Mouse (Mus musculus): ENCODE results near the gene Mapkapk2. TPM values are rescaled to one million over a fixed set of nuclear protein-coding genes. Genes with fewer than 3 reads are reported as not detected.

Mapkapk2 gene
- total RNA-seq, 2 experiments from 2014 or later, result 33.3 to 38.0 TPM

- ATAC-seq (replicated peaks; ENCODE audit: low FRiP score, poor library complexity, severe bottlenecking), result no peak
These were observed 39.2 kb downstream of the Mapkapk2 start for GRCm38 (mm10) chr1:131058431-131058830.

GRCm38 (mm10) chr1:131054251-131054650 is 43.4 kb downstream of the Mapkapk2 start:
- no peak for ATAC-seq (replicated peaks; ENCODE audit: low FRiP score, poor library complexity, severe bottlenecking)

GRCm38 (mm10) chr1:131053656-131054055 is 44.0 kb downstream of the Mapkapk2 start:
- ATAC-seq (replicated peaks; ENCODE audit: low FRiP score, poor library complexity, severe bottlenecking), result no peak

- no peak for ATAC-seq (replicated peaks; ENCODE audit: low FRiP score, poor library complexity, severe bottlenecking)
These were observed 44.4 kb downstream of the Mapkapk2 start for GRCm38 (mm10) chr1:131053239-131053638.

GRCm38 (mm10) chr1:131051073-131051472 is 46.6 kb downstream of the Mapkapk2 start:
- no peak for ATAC-seq (replicated peaks; ENCODE audit: low FRiP score, poor library complexity, severe bottlenecking)

- no peak for ATAC-seq (replicated peaks; ENCODE audit: low FRiP score, poor library complexity, severe bottlenecking)
These were observed 47.0 kb downstream of the Mapkapk2 start for GRCm38 (mm10) chr1:131050617-131051016.

- ATAC-seq (replicated peaks; ENCODE audit: low FRiP score, poor library complexity, severe bottlenecking), result no peak
These were observed 47.6 kb downstream of the Mapkapk2 start for GRCm38 (mm10) chr1:131050011-131050410.

- no peak for ATAC-seq (replicated peaks; ENCODE audit: low FRiP score, poor library complexity, severe bottlenecking)
These were observed 48.2 kb downstream of the Mapkapk2 start for GRCm38 (mm10) chr1:131049361-131049806.

GRCm38 (mm10) chr1:131048946-131049345 is 48.7 kb downstream of the Mapkapk2 start:
- ATAC-seq (replicated peaks; ENCODE audit: low FRiP score, poor library complexity, severe bottlenecking), result no peak

- ATAC-seq (replicated peaks; ENCODE audit: low FRiP score, poor library complexity, severe bottlenecking), result no peak
These were observed 49.3 kb downstream of the Mapkapk2 start for GRCm38 (mm10) chr1:131048121-131048863.

GRCm38 (mm10) chr1:131046607-131047006 is 51.0 kb downstream of the Mapkapk2 start:
- ATAC-seq (replicated peaks; ENCODE audit: low FRiP score, poor library complexity, severe bottlenecking), result no peak

GRCm38 (mm10) chr1:131045723-131046355 is 51.8 kb downstream of the Mapkapk2 start:
- no peak for ATAC-seq (replicated peaks; ENCODE audit: low FRiP score, poor library complexity, severe bottlenecking)

GRCm38 (mm10) chr1:131043636-131044035 is 54.0 kb downstream of the Mapkapk2 start:
- no peak for ATAC-seq (replicated peaks; ENCODE audit: low FRiP score, poor library complexity, severe bottlenecking)

- no peak for ATAC-seq (replicated peaks; ENCODE audit: low FRiP score, poor library complexity, severe bottlenecking)
These were observed 54.9 kb downstream of the Mapkapk2 start for GRCm38 (mm10) chr1:131042721-131043120.

GRCm38 (mm10) chr1:131042263-131042662 is 55.4 kb downstream of the Mapkapk2 start:
- ATAC-seq (replicated peaks; ENCODE audit: low FRiP score, poor library complexity, severe bottlenecking), result no peak

GRCm38 (mm10) chr1:131039479-131039878 is 58.1 kb downstream of the Mapkapk2 start:
- no peak for ATAC-seq (replicated peaks; ENCODE audit: low FRiP score, poor library complexity, severe bottlenecking)

- no peak for ATAC-seq (replicated peaks; ENCODE audit: low FRiP score, poor library complexity, severe bottlenecking)
These were observed 59.1 kb downstream of the Mapkapk2 start for GRCm38 (mm10) chr1:131038415-131039017.

- ATAC-seq (replicated peaks; ENCODE audit: low FRiP score, poor library complexity, severe bottlenecking), result no peak
These were observed 59.6 kb downstream of the Mapkapk2 start for GRCm38 (mm10) chr1:131038001-131038400.

- no peak for ATAC-seq (replicated peaks; ENCODE audit: low FRiP score, poor library complexity, severe bottlenecking)
These were observed 66.4 kb downstream of the Mapkapk2 start for GRCm38 (mm10) chr1:131031267-131031666.

GRCm38 (mm10) chr1:131030261-131030660 is 67.4 kb downstream of the Mapkapk2 start:
- no peak for ATAC-seq (replicated peaks; ENCODE audit: low FRiP score, poor library complexity, severe bottlenecking)

- no peak for ATAC-seq (replicated peaks; ENCODE audit: low FRiP score, poor library complexity, severe bottlenecking)
These were observed 68.4 kb downstream of the Mapkapk2 start for GRCm38 (mm10) chr1:131029215-131029614.
